Mouse (Mus musculus) forebrain, embryonic 13.5 days (tissue): ENCODE data around the gene Gm44805. TPM values are rescaled to one million over a fixed set of nuclear protein-coding genes. Genes with fewer than 3 reads are reported as not detected.

ENCODE experiments used
- ATAC-seq: fragments of 200-750 bp; cut with Nextera tagmentation; 2 replicates; pipeline ENCODE4 v1.8.0; 2017
- H3K27ac ChIP-seq: fragments of 300-500 bp; sonication (generic); 2 replicates; pipeline ENCODE4 v1.5.1; 2015; ENCODE audit warnings: inconsistent platforms, mild to moderate bottlenecking, moderate library complexity
- H3K27me3 ChIP-seq: fragments of 300-500 bp; sonication (generic); 2 replicates; pipeline ENCODE4 v1.6.1; 2015; ENCODE audit warnings: mild to moderate bottlenecking, inconsistent platforms
- H3K36me3 ChIP-seq: fragments of 300-500 bp; sonication (generic); 2 replicates; pipeline ENCODE4 v1.6.1; 2015; ENCODE audit warnings: mild to moderate bottlenecking, inconsistent platforms; ENCODE audit not compliant: poor library complexity, severe bottlenecking
- H3K4me1 ChIP-seq: fragments of 300-500 bp; sonication (generic); 2 replicates; pipeline ENCODE4 v1.6.1; 2015; ENCODE audit warnings: inconsistent platforms
- H3K4me2 ChIP-seq: fragments of 300-500 bp; sonication (generic); 2 replicates; pipeline ENCODE4 v1.6.1; 2015; ENCODE audit warnings: inconsistent platforms, mild to moderate bottlenecking, moderate library complexity
- H3K4me3 ChIP-seq: fragments of 300-500 bp; sonication (generic); 2 replicates; pipeline ENCODE4 v1.5.1; 2015; ENCODE audit warnings: mild to moderate bottlenecking, inconsistent platforms
- H3K9ac ChIP-seq: fragments of 300-500 bp; sonication (generic); 2 replicates; pipeline ENCODE4 v1.6.1; 2015; ENCODE audit warnings: mild to moderate bottlenecking, inconsistent platforms
- H3K9me3 ChIP-seq: fragments of 300-500 bp; sonication (generic); replicated peaks from 2 replicates; pipeline ENCODE4 v1.6.1; 2016; ENCODE audit warnings: inconsistent platforms
- WGBS: fragments of 180-500 bp; shearing (Covaris S2); methylation state at CpG from one replicate; pipeline ENCODE4 v1.1.7; 2015; 5-methylcytosine and 5-hydroxymethylcytosine counted together
- polyA plus RNA-seq: library from polyadenylated mRNA; unstranded; fragments of >200 nt; fragmentation: Nextera tagmentation; extraction: Ambion mirVana; gene quantifications from 2 replicates; pipeline ENCODE4 v1.2.1, GENCODE M21; 2015

Gene Gm44805
- polyA plus RNA-seq, 1 experiment from 2014 or later, result not detected

GRCm38 (mm10) chr7:19671511-19671910 is 9.7 kb downstream of the Gm44805 start:
- H3K9me3 ChIP-seq, result no peaks in the 10 kb centered on the region
- 70% methylated on average over 10 of the region's 10 CpGs for WGBS
- H3K36me3 ChIP-seq, result no peaks in the 10 kb centered on the region
- H3K4me2 ChIP-seq, result no peak overlapping the region
- no peak overlapping the region for H3K9ac ChIP-seq
- 0 out of 2 replicates have a peak, but pooled peaks cover 4% of the 10 kb centered on the region for H3K4me1 ChIP-seq
- H3K27ac ChIP-seq, result no peak overlapping the region
- ATAC-seq, result no peak
- no peak overlapping the region for H3K4me3 ChIP-seq
- H3K27me3 ChIP-seq, result 0 out of 2 replicates have a peak, but pooled peaks cover 2% of the 10 kb centered on the region

DNA sequence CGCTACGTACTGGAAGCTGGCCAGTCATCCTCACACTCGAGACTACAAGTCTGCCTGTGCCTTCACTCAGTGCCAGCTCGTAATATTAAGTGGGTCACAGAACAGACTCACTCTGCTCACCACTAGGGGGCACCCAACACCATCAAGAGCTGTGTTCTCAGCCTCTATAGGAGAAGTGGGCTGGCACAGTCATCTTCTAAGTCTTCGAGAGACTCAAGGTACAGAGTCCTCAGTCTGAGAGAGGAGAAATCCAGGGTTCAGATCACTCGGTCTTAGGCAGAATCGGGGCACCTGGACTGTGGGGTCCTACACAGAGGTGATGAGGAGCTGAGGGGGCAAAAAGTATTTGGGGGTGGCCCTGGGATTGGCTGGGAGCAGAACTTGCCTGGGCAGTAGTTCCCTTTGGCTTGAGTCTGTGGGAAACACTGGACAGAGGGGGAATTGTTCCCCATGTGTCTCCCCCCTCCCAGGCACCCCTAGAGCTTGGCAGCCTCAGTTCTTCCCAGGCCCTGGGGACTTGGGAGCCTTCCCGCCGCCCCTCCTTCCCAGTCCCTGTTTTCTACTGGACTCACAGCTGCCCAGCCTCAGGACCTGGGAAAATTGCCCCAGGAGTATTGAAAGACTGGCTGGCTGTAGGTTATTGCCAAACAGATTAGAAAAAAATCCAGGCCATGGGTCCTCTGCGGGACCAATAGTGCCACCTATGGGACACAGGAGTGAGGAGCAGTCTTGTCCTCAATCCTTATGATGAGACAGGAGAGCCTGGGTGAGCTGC is 12.1 kb downstream of the Gm44805 start:
- Histone ChIP-seq H3K4me1 (peaks cover 13% of the 10 kb centered on the region), H3K27ac (0 out of 2 replicates have a peak overlapping the region, but pooled peaks have one; percentile 2), H3K9me3 (no peaks in the 10 kb centered on the region), H3K9ac (0 out of 2 replicates have a peak overlapping the region, but pooled peaks have one; percentile 3), H3K4me3 (no peak overlapping the region), H3K36me3 (no peaks in the 10 kb centered on the region), H3K27me3 (0 out of 2 replicates have a peak, but pooled peaks cover 2% of the 10 kb centered on the region), H3K4me2 (peak overlapping the region; percentile 24)
- peak; percentile 75 for ATAC-seq
- 7% methylated on average over 10 of the region's 10 CpGs for whole genome bisulfite sequencing

DNA sequence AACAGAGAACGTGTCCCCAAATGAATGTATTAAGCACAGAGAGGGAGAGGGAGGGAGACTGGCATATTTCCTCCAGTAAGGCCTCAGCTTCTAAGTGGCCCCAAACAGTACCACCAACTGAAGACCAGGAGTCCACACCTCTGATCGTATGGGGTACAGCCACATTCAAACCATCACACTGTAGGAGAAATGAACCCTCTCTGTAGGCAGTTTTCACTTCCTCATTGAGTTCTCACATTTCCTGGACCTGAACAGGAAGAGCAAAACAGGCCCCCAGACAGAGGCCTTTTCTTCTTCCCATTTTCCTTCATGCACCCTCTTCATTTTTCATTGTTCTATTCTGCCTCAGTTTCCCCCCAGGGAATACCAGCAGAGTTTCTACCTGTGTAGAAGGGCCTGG is 13.8 kb downstream of the Gm44805 start:
- H3K4me1 ChIP-seq, result peaks cover 22% of the 10 kb centered on the region
- H3K27ac ChIP-seq, result no peak overlapping the region
- H3K27me3 ChIP-seq, result 0 out of 2 replicates have a peak, but pooled peaks cover 2% of the 10 kb centered on the region
- 60% methylated on average over 2 of the region's 2 CpGs for WGBS
- H3K9me3 ChIP-seq, result no peaks in the 10 kb centered on the region
- H3K9ac ChIP-seq, result no peak overlapping the region
- H3K4me2 ChIP-seq, result no peak overlapping the region
- no peak for ATAC-seq
- H3K36me3 ChIP-seq, result no peaks in the 10 kb centered on the region
- no peak overlapping the region for H3K4me3 ChIP-seq

- no peak for ATAC-seq
- Histone ChIP-seq H3K9ac (no peak overlapping the region), H3K27me3 (0 out of 2 replicates have a peak, but pooled peaks cover 2% of the 10 kb centered on the region), H3K4me1 (peaks cover 22% of the 10 kb centered on the region), H3K4me2 (no peak overlapping the region), H3K9me3 (no peaks in the 10 kb centered on the region), H3K27ac (no peak overlapping the region), H3K4me3 (no peak overlapping the region), H3K36me3 (peaks cover 5% of the 10 kb centered on the region)
- WGBS, result 65% methylated on average over 3 of the region's 3 CpGs
Measured at GRCm38 (mm10) chr7:19666750-19667149, 14.5 kb downstream of the Gm44805 start.

DNA sequence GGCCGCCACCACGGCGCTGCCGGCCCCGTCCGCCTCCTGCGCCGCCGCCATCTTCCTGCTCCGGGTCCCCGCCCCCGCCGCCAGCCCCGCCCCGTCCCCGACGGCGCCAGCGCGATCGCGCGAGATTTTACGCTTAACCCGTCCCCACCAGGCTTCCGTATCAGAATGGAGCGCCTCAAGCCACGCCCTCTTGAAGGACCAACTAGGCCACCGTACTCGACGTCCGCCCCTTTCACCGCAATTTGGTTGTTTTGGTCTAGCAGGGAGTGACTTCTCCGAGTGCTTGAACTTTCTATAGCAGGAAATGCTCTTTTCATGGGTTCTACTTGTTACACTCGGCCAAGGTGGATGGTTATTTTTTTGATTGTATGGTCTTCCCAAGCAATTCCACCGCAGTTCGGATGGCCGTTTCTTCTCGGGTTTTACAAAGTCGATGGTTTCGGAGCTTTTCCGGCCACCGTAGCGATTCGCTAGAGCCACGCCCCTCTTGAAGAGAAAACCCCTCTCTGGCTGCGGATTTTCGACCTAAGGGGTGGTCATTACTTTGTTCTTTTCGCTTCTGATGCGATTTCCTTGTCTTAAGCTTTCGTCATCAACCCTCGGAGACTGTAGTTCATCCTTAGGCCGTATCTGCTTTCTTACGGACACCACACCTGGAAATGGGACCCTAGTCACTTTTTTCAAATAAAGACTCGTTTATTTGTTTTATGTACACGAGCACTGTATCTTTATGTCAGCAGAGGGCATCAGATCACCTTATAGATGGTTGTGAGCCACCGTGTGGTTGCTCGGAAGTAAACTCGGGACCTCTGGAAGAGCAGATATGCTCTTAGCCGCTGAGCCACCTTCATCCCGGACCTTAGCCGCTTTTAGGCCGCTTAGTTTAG is 16.0 kb downstream of the Gm44805 start, which contains the start of gene Clptm1:
Gene Clptm1 (minus strand): TSS at position 79 of the 887 bp plus-strand sequence.
- no peaks in the 10 kb centered on the region for H3K9me3 ChIP-seq
- H3K4me2 ChIP-seq, result peak within 1 kb of the TSS; percentile 93
- WGBS, result under 1% methylated on average over 53 of the region's 63 CpGs
- H3K27ac ChIP-seq, result peak within 1 kb of the TSS; percentile 92
- H3K9ac ChIP-seq, result peak within 1 kb of the TSS; percentile 98
- H3K4me1 ChIP-seq, result peaks cover 22% of the 10 kb centered on the region
- 0 out of 2 replicates have a peak, but pooled peaks cover 2% of the 10 kb centered on the region for H3K27me3 ChIP-seq
- H3K4me3 ChIP-seq, result peak within 1 kb of the TSS; percentile 99
- peaks cover 16% of the 10 kb centered on the region for H3K36me3 ChIP-seq
- ATAC-seq, result peak; percentile 91

DNA sequence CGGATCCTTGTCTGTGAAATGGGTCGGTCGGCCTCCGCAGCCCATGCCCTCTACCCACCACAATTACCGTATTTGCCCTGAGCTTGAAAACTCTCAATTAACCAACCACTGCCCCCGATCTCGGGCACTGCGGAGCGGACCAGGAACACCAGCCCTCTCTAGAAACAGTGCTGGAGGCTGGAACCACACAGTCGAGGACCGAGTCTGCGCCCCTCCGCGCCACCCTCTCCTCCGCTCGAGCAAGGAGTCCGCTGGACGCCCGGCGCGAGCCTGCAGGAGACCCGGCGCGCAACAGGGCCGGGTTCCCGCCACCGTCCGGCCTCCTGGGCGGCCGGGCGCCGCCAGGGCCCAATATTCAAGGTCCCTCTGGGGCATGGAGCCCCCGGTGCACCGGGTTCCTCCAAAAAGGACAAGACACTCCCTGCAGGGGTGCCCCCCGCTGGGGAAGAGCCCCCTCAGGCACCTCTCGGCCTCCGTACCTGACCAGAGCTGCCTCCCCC is 16.7 kb downstream of the Gm44805 start:
- WGBS, result under 1% methylated on average over 35 of the region's 37 CpGs
- H3K4me3 ChIP-seq, result peak overlapping the region; percentile 99
- peaks cover 23% of the 10 kb centered on the region for H3K36me3 ChIP-seq
- 0 out of 2 replicates have a peak, but pooled peaks cover 2% of the 10 kb centered on the region for H3K27me3 ChIP-seq
- peak overlapping the region; percentile 98 for H3K9ac ChIP-seq
- H3K27ac ChIP-seq, result peak overlapping the region; percentile 63
- peak overlapping the region; percentile 93 for H3K4me2 ChIP-seq
- H3K4me1 ChIP-seq, result peaks cover 22% of the 10 kb centered on the region
- no peaks in the 10 kb centered on the region for H3K9me3 ChIP-seq
- ATAC-seq, result peak; percentile 54; the same call in 1 of the 2 replicates

GRCm38 (mm10) chr7:19663940-19664339 is 17.3 kb downstream of the Gm44805 start:
- Histone ChIP-seq H3K27me3 (0 out of 2 replicates have a peak, but pooled peaks cover 2% of the 10 kb centered on the region), H3K4me3 (peak overlapping the region; percentile 99), H3K4me2 (peak overlapping the region; percentile 93), H3K9ac (peak overlapping the region; percentile 98), H3K27ac (no peak overlapping the region), H3K9me3 (no peaks in the 10 kb centered on the region), H3K36me3 (peaks cover 27% of the 10 kb centered on the region), H3K4me1 (peaks cover 17% of the 10 kb centered on the region)
- 20% methylated on average over 8 of the region's 8 CpGs for WGBS
- no peak for ATAC-seq

DNA sequence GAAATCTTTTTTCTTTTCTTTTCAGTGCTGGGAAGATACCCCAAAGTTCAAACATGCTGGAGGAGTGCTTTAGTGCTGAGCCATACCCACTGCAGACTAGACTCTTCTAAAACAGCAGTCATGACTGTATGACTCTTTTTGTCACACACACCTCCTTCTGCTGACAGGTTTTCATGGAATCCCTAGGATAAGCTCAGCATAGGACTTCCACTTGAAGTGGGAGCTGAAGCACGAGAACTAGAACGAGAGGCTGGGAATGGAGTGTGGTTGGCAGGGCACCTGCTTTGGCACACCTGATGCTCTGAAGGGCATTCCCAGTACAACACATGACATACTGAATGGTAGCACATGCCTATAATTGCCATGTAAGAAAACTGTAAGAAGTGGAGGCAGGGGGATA is 28.6 kb downstream of the Gm44805 start:
- ATAC-seq, result no peak
- Histone ChIP-seq H3K27me3 (no peaks in the 10 kb centered on the region), H3K4me1 (no peaks in the 10 kb centered on the region), H3K4me2 (no peak overlapping the region), H3K9ac (no peak overlapping the region), H3K4me3 (no peak overlapping the region), H3K36me3 (peaks cover 78% of the 10 kb centered on the region), H3K27ac (no peak overlapping the region), H3K9me3 (no peaks in the 10 kb centered on the region)
- WGBS, result 96% methylated on average over 2 of the region's 2 CpGs

DNA sequence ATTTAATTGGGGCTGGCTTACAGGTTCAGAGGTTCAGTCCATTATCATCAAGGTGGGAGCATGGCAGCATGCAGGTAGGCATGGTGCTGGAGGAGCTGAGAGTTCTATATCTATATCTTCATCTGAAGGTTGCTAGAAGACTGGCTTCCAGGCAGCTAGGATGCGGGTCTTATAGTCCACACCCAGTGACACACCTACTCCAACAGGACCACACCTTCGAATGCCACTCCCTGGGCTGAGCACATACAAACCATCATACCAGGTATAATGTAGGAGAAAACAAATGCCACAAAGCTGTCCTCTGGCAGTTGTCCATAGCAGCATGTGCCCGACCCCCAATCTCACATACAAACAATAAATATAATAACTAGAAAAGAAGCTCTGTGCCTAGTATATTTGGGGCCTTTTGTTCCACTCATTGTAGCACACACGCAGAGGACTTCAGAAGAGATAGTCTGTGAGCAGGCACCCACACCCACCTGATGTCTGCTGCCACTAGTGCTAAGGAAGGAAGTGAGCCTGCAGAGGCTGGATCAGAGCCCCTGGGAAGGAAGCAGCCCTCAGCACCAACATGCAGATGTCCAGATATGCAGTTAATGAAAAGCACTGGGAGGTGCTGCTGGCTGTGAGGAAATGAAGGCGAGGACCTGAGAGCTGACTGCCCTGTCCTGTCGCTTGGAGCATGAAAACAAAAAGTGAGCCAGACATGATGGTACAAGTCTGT is 30.0 kb downstream of the Gm44805 start:
- Histone ChIP-seq H3K9ac (no peak overlapping the region), H3K4me3 (no peak overlapping the region), H3K4me2 (no peak overlapping the region), H3K27me3 (no peaks in the 10 kb centered on the region), H3K36me3 (peaks cover 88% of the 10 kb centered on the region), H3K9me3 (no peaks in the 10 kb centered on the region), H3K4me1 (no peaks in the 10 kb centered on the region), H3K27ac (no peak overlapping the region)
- 94% methylated on average over 6 of the region's 6 CpGs for WGBS
- no peak for ATAC-seq

DNA sequence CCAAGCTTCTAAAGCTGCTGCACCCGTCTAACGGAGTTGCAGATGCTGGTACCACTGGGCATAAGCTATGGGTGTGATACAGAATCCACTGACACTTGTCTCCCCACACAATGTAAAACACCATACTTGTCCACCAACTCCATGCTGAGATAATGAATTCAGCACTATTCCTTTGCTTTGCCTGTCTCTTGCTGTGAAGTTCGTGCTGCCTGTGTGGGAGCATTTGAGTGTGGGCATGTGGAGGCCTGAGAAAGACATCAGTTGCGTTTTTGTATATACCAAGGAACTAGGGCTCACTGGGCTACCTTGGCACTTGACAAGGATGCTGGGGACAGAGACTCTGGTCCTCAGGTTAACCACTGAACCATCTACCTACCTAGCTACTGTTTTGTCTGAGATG is 40.0 kb downstream of the Gm44805 start:
- ATAC-seq, result no peak
- Histone ChIP-seq H3K36me3 (peaks cover 100% of the 10 kb centered on the region), H3K9me3 (no peaks in the 10 kb centered on the region), H3K27ac (no peak overlapping the region), H3K27me3 (no peaks in the 10 kb centered on the region), H3K4me3 (no peak overlapping the region), H3K9ac (no peak overlapping the region), H3K4me2 (no peak overlapping the region), H3K4me1 (no peaks in the 10 kb centered on the region)
- WGBS, result 96% methylated on average over 4 of the region's 4 CpGs

DNA sequence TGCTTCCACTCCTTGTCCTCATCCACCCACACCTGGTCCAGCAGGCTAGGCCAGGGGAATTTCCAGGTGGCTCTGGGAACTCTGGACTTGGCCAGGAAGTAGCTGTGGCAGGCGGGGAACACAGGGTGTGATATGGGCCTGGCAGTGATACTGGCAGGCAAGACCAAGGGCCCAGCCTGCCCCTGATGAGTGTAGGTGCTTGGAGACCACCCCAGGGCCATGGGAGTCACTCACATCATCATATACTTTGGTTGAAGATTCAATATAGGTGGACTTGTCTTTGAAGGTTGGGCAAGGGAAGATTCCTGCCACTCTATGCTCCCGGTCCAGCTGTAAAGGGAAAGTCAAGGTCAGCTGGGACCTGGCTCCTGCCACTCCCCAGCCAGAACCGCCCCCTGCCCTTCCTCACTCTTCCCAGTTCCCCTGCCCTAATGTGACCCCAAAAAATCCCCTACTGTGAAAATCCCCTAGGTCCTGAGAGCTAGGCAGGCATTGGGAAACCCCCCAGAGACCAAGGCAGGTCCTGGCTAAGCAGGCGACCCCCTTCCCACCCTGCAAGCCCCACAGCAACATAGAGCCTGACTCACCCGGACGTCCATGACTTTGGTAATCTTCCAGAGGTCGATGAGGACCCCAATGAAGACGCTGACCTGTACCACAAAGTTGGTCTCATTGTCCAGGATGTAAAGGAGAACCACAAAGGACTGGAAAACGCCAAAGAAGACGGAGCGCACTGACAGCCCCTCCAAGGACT is 46.0 kb downstream of the Gm44805 start:
- 90% methylated on average over 11 of the region's 11 CpGs for WGBS
- ATAC-seq, result no peak
- Histone ChIP-seq H3K4me2 (no peak overlapping the region), H3K9ac (no peak overlapping the region), H3K36me3 (peaks cover 86% of the 10 kb centered on the region), H3K27ac (no peak overlapping the region), H3K27me3 (no peaks in the 10 kb centered on the region), H3K4me3 (no peak overlapping the region), H3K9me3 (no peaks in the 10 kb centered on the region), H3K4me1 (no peaks in the 10 kb centered on the region)
